ENCODE assay signal across 8 mouse cellular contexts in the genomic region with DNA sequence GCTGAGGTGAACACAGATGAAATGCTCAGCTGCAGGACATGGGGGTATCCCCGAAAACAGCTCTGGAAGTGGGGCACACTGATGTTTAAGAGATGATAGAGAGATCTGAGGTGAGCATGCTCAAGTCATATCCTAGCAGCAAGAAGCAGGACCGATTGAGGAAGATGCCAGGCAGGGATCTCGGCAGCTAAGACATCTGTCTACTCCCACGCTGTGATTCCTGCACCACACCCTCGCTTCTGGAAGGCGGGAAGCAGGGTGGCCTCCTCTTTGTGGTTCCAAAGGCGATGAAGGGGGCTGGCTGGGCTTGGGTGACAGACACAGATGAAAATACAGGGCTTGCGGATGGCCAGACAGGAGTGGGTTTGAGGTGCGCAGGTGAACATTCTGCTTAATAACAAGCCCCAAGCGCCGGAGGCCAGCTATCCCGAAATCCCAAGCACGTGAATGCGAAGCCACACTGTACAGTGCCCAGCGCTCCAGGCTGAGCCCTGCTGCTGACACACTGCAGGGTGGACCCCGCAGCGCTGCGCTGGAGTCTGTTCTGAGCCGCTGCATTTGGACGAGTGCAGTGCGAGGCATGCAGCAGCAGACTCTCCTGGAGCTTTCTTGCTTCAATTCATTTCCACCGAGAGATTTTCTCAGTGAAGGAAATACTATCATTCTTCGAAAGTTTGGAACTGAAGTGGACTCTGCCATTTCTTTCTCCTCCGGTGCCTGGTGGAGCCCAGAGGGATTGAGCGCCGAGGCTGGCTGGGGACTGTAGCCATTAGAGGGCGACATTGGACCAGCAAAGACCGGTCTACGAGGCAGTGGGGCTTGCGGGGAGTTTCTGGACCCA.
DNase-seq lines count a peak whose midpoint lies in the region; ATAC-seq lines count a peak whose summit lies in the region.

No protein-coding gene starts in this region.

- no peaks in the 10 kb centered on the region for H3K36me3 ChIP-seq in hindbrain, embryonic 16.5 days (ENCODE audit: control insufficient read depth, insufficient read depth, low read length)

- 17% methylated on average over 30 of the region's 30 CpGs for WGBS in hindbrain, embryonic 16.5 days

- no peaks in the 10 kb centered on the region for H3K27me3 ChIP-seq in hindbrain, embryonic 16.5 days (replicated peaks; ENCODE audit: control insufficient read depth, insufficient read depth, low read length)

- peak overlapping the region; percentile 39 for H3K9ac ChIP-seq in hindbrain, embryonic 16.5 days (ENCODE audit: low read depth, low read length)

- peak; percentile 87 for DNase-seq in adrenal gland, postnatal 36 days
- peak; percentile 90 for DNase-seq in embryo, embryonic 10.5 days (ENCODE audit: low spot score)
- peak; percentile 68 for DNase-seq in gastrocnemius, postnatal 14 days
- peak; percentile 84 to 86 for DNase-seq in left cerebral cortex, adult 18-20 months (ENCODE audit: low spot score in 2 of 2)
- DNase-seq in mesoderm, embryonic 11.5 days (ENCODE audit: low read depth, low spot score) = peak; percentile 79
- peak; percentile 85 for DNase-seq in right cerebral cortex, postnatal 4 days
- DNase-seq in spleen, postnatal 36 days (ENCODE audit: low spot score in 2 of 2) = no peak

- peaks cover 8% of the 10 kb centered on the region for H3K4me1 ChIP-seq in hindbrain, embryonic 16.5 days (ENCODE audit: control insufficient read depth, insufficient read depth, low read depth, low read length)

- peak; percentile 91 for ATAC-seq in hindbrain, embryonic 16.5 days

- peak overlapping the region; percentile 13 for H3K4me3 ChIP-seq in hindbrain, embryonic 16.5 days (ENCODE audit: low read length)

- intact Hi-C loops in gastrocnemius, postnatal 14 days (cut with DNase I; ENCODE audit: low total_unique reads) = loop anchor here (2.0 to 10.0 kb wide), 4 partner anchors 112 to 584 kb away; no protein-coding TSS in a partner anchor

- peak overlapping the region; percentile 53 for H3K4me2 ChIP-seq in hindbrain, embryonic 16.5 days (ENCODE audit: low read length)

- H3K27ac ChIP-seq in hindbrain, embryonic 16.5 days (ENCODE audit: low read depth, low read length) = no peak overlapping the region

- H3K9me3 ChIP-seq in hindbrain, embryonic 16.5 days (ENCODE audit: control insufficient read depth, low read length) = no peaks in the 10 kb centered on the region

Comparison
In these comparisons a context has a peak if more than half of its experiments do, and no peak if none do; other contexts are left out.
1. DNase-seq: peak in adrenal gland, postnatal 36 days (2 of 2), embryo, embryonic 10.5 days (single experiment), gastrocnemius, postnatal 14 days (single experiment), left cerebral cortex, adult 18-20 months (2 of 2), mesoderm, embryonic 11.5 days (single experiment) and right cerebral cortex, postnatal 4 days (single experiment); none in spleen, postnatal 36 days (0 of 2).